Mouse (Mus musculus) forebrain, embryonic 14.5 days (tissue): Measurements from ENCODE around the gene Lhfpl2. TPM values are rescaled to one million over a fixed set of nuclear protein-coding genes. Genes with fewer than 3 reads are reported as not detected.

Experiments
- ATAC-seq: fragments of 200-750 bp; cut with Nextera tagmentation; 2 replicates; pipeline ENCODE4 v1.8.0; 2017; ENCODE audit warnings: mild to moderate bottlenecking, moderate library complexity
- DNase-seq: peaks from one replicate; pipeline ENCODE4 v3.0.0-alpha.2; 2015; ENCODE audit warnings: low spot score
- H3K27ac ChIP-seq: fragments of 300-500 bp; sonication (generic); 2 replicates; pipeline ENCODE4 v1.5.1; 2014; ENCODE audit warnings: low read depth, mild to moderate bottlenecking, control low read depth, low read length, moderate library complexity
- H3K27me3 ChIP-seq: fragments of 300-500 bp; sonication (generic); replicated peaks from 2 replicates; pipeline ENCODE4 v1.6.1; 2014; ENCODE audit warnings: low read length, control low read depth, mixed read lengths; ENCODE audit not compliant: control insufficient read depth, insufficient read depth
- H3K36me3 ChIP-seq: fragments of 300-500 bp; sonication (generic); 2 replicates; pipeline ENCODE4 v1.6.1; 2014; ENCODE audit warnings: low read length, control low read depth; ENCODE audit not compliant: control insufficient read depth, insufficient read depth
- H3K4me1 ChIP-seq: fragments of 300-500 bp; sonication (generic); 2 replicates; pipeline ENCODE4 v1.6.1; 2014; ENCODE audit warnings: antibody characterized with exemption, low read length, control low read depth; ENCODE audit not compliant: control insufficient read depth, insufficient read depth
- H3K4me2 ChIP-seq: fragments of 300-500 bp; sonication (generic); 2 replicates; pipeline ENCODE4 v1.6.1; 2014; ENCODE audit warnings: mild to moderate bottlenecking, control low read depth, low read length
- H3K4me3 ChIP-seq: fragments of 300-500 bp; sonication (generic); 2 replicates; pipeline ENCODE4 v1.5.1; 2014; ENCODE audit warnings: low read depth, low read length, control low read depth
- H3K9ac ChIP-seq: fragments of 300-500 bp; sonication (generic); 2 replicates; pipeline ENCODE4 v1.6.1; 2014; ENCODE audit warnings: mild to moderate bottlenecking, low read length, control low read depth, moderate library complexity
- H3K9me3 ChIP-seq: fragments of 300-500 bp; sonication (generic); replicated peaks from 2 replicates; pipeline ENCODE4 v1.6.1; 2016; ENCODE audit warnings: low read length, control low read depth, mixed read lengths; ENCODE audit not compliant: control insufficient read depth
- WGBS: fragments of 180-500 bp; shearing (Covaris S2); extraction: QIAGEN DNeasy Blood & Tissue Kit; methylation state at CpG from one replicate; pipeline ENCODE4 v1.1.7; 2014; 5-methylcytosine and 5-hydroxymethylcytosine counted together
- polyA plus RNA-seq: library from polyadenylated mRNA; unstranded; fragments of >200 nt; fragmentation: Nextera tagmentation; extraction: Ambion mirVana; gene quantifications from 2 replicates; pipeline ENCODE4 v1.2.1, GENCODE M21; 2014

Gene Lhfpl2
- polyA plus RNA-seq, 1 experiment from 2014 or later: 9.7 TPM

- no peaks in the 10 kb centered on the region for H3K9me3 ChIP-seq
- 40% methylated on average over 8 of the region's 8 CpGs for WGBS
- no peaks in the 10 kb centered on the region for H3K36me3 ChIP-seq
- 0 out of 2 replicates have a peak overlapping the region, but pooled peaks have one; percentile 2 for H3K4me2 ChIP-seq
- no peak overlapping the region for H3K27ac ChIP-seq
- no peak overlapping the region for H3K4me3 ChIP-seq
- no peak for DNase-seq
- peaks cover 4% of the 10 kb centered on the region for H3K4me1 ChIP-seq
- no peak for ATAC-seq
- no peak overlapping the region for H3K9ac ChIP-seq
- H3K27me3 ChIP-seq: no peaks in the 10 kb centered on the region
These were observed 5.6 kb downstream of the Lhfpl2 start for GRCm38 (mm10) chr13:94063156-94063555.

GRCm38 (mm10) chr13:94064571-94064970 is 7.0 kb downstream of the Lhfpl2 start:
- Histone ChIP-seq H3K4me1 (no peaks in the 10 kb centered on the region; the same call in 1 of the 2 replicates), H3K27me3 (no peaks in the 10 kb centered on the region), H3K9me3 (no peaks in the 10 kb centered on the region), H3K4me3 (no peak overlapping the region), H3K9ac (no peak overlapping the region), H3K4me2 (no peak overlapping the region), H3K36me3 (no peaks in the 10 kb centered on the region), H3K27ac (no peak overlapping the region)
- DNase-seq (no peak), ATAC-seq (no peak)
- 53% methylated on average over 7 of the region's 7 CpGs for WGBS

GRCm38 (mm10) chr13:94065276-94066050 is 7.9 kb downstream of the Lhfpl2 start:
- H3K36me3 ChIP-seq: no peaks in the 10 kb centered on the region
- ATAC-seq (no peak), DNase-seq (no peak)
- peak overlapping the region; percentile 41; the same call in 1 of the 2 replicates for H3K27ac ChIP-seq
- 19% methylated on average over 11 of the region's 11 CpGs for WGBS
- no peaks in the 10 kb centered on the region; the same call in 1 of the 2 replicates for H3K4me1 ChIP-seq
- no peaks in the 10 kb centered on the region for H3K9me3 ChIP-seq
- no peak overlapping the region for H3K4me3 ChIP-seq
- H3K4me2 ChIP-seq: no peak overlapping the region
- no peaks in the 10 kb centered on the region for H3K27me3 ChIP-seq
- H3K9ac ChIP-seq: no peak overlapping the region

GRCm38 (mm10) chr13:94066626-94067275 is 9.2 kb downstream of the Lhfpl2 start:
- Histone ChIP-seq H3K36me3 (no peaks in the 10 kb centered on the region), H3K9ac (no peak overlapping the region), H3K27ac (no peak overlapping the region), H3K4me2 (no peak overlapping the region), H3K4me3 (no peak overlapping the region), H3K4me1 (no peaks in the 10 kb centered on the region; the same call in 1 of the 2 replicates), H3K9me3 (no peaks in the 10 kb centered on the region), H3K27me3 (no peaks in the 10 kb centered on the region)
- no peak for ATAC-seq
- no peak for DNase-seq
- WGBS: 90% methylated on average over 5 of the region's 5 CpGs

GRCm38 (mm10) chr13:94068308-94068707 is 10.7 kb downstream of the Lhfpl2 start:
- DNase-seq: no peak
- WGBS: 87% methylated on average over 1 of the region's 1 CpGs
- no peaks in the 10 kb centered on the region; the same call in 1 of the 2 replicates for H3K4me1 ChIP-seq
- no peak overlapping the region for H3K4me2 ChIP-seq
- no peak overlapping the region for H3K4me3 ChIP-seq
- no peak overlapping the region for H3K27ac ChIP-seq
- H3K9me3 ChIP-seq: no peaks in the 10 kb centered on the region
- H3K27me3 ChIP-seq: no peaks in the 10 kb centered on the region
- H3K36me3 ChIP-seq: no peaks in the 10 kb centered on the region
- H3K9ac ChIP-seq: no peak overlapping the region
- ATAC-seq: no peak

GRCm38 (mm10) chr13:94069421-94070307 is 12.1 kb downstream of the Lhfpl2 start:
- DNase-seq (no peak), ATAC-seq (no peak)
- Histone ChIP-seq H3K36me3 (no peaks in the 10 kb centered on the region), H3K9ac (no peak overlapping the region), H3K9me3 (no peaks in the 10 kb centered on the region), H3K4me1 (no peaks in the 10 kb centered on the region; the same call in 1 of the 2 replicates), H3K4me2 (no peak overlapping the region), H3K27me3 (no peaks in the 10 kb centered on the region), H3K4me3 (no peak overlapping the region), H3K27ac (no peak overlapping the region)
- 42% methylated on average over 16 of the region's 16 CpGs for WGBS

GRCm38 (mm10) chr13:94070308-94070619 is 12.7 kb downstream of the Lhfpl2 start:
- WGBS: 83% methylated on average over 3 of the region's 3 CpGs
- Histone ChIP-seq H3K4me3 (no peak overlapping the region), H3K27ac (no peak overlapping the region), H3K36me3 (no peaks in the 10 kb centered on the region), H3K4me2 (no peak overlapping the region), H3K27me3 (no peaks in the 10 kb centered on the region), H3K9me3 (no peaks in the 10 kb centered on the region), H3K4me1 (no peaks in the 10 kb centered on the region; the same call in 1 of the 2 replicates), H3K9ac (no peak overlapping the region)
- DNase-seq (no peak), ATAC-seq (no peak)

GRCm38 (mm10) chr13:94070927-94071326 is 13.3 kb downstream of the Lhfpl2 start:
- no peaks in the 10 kb centered on the region for H3K27me3 ChIP-seq
- ATAC-seq (no peak), DNase-seq (no peak)
- no peak overlapping the region for H3K4me2 ChIP-seq
- H3K27ac ChIP-seq: no peak overlapping the region
- no peaks in the 10 kb centered on the region for H3K36me3 ChIP-seq
- no peak overlapping the region for H3K4me3 ChIP-seq
- 94% methylated on average over 3 of the region's 3 CpGs for WGBS
- H3K9me3 ChIP-seq: no peaks in the 10 kb centered on the region
- no peak overlapping the region for H3K9ac ChIP-seq
- H3K4me1 ChIP-seq: no peaks in the 10 kb centered on the region
